Mouse (Mus musculus) heart, adult 2 months (tissue): ENCODE data around the gene Mest. TPM values are rescaled to one million over a fixed set of nuclear protein-coding genes. Genes with fewer than 3 reads are reported as not detected.

ENCODE experiments used
- DNase-seq, 2 experiments: peaks; one replicate each; pipeline ENCODE4 v3.0.0; 2021
- H3K27ac ChIP-seq: fragments of 200-600 bp; 2 replicates; pipeline ENCODE4 v1.8.1; 2022
- H3K27me3 ChIP-seq: fragments of 200-500 bp; 2 replicates; pipeline ENCODE4 v1.6.1; 2012; ENCODE audit warnings: mild to moderate bottlenecking, low read length, inconsistent platforms, mixed read lengths; ENCODE audit not compliant: control insufficient read depth, insufficient read depth
- H3K36me3 ChIP-seq: fragments of 200-500 bp; 2 replicates; pipeline ENCODE4 v1.6.1; 2012; ENCODE audit warnings: low read length, inconsistent platforms; ENCODE audit not compliant: control insufficient read depth, insufficient read depth
- H3K4me1 ChIP-seq: fragments of 200-500 bp; 2 replicates; pipeline ENCODE4 v1.6.1; 2011; ENCODE audit warnings: low read length; ENCODE audit not compliant: control insufficient read depth, insufficient read depth
- H3K4me3 ChIP-seq: fragments of 200-600 bp; 2 replicates; pipeline ENCODE4 v1.8.1; 2022
- H3K79me2 ChIP-seq: fragments of 200-500 bp; replicated peaks from 2 replicates; pipeline ENCODE4 v1.6.1; 2012; ENCODE audit warnings: mild to moderate bottlenecking, inconsistent platforms, low read length, moderate library complexity, mixed read lengths; ENCODE audit not compliant: control insufficient read depth, insufficient read depth
- H3K9ac ChIP-seq: fragments of 200-500 bp; 2 replicates; pipeline ENCODE4 v1.6.1; 2012; ENCODE audit warnings: low read depth, mild to moderate bottlenecking, control low read depth, inconsistent platforms, low read length, mixed read lengths
- CTCF ChIP-seq: fragments of 200-600 bp; IDR thresholded peaks from 2 replicates; pipeline ENCODE4 v1.8.1; 2022; ENCODE audit warnings: antibody characterized with exemption, mild to moderate bottlenecking, moderate library complexity
- EP300 ChIP-seq: fragments of 200-500 bp; IDR thresholded peaks from 2 replicates; pipeline ENCODE4 v1.6.1; 2011; ENCODE audit warnings: low read depth, low read length, control low read depth; ENCODE audit not compliant: insufficient read depth
- POLR2A ChIP-seq: fragments of 200-500 bp; IDR thresholded peaks from 2 replicates; pipeline ENCODE4 v1.6.1; 2011; ENCODE audit warnings: mild to moderate bottlenecking, low read depth, low read length, control low read depth; ENCODE audit not compliant: insufficient read depth
- WGBS: fragments of 180-500 bp; shearing (Covaris S2); methylation state at CpG from one replicate; pipeline ENCODE4 v1.1.7; 2018; 5-methylcytosine and 5-hydroxymethylcytosine counted together
- intact Hi-C: fragments of 180-260 bp; cut with DNase I; formaldehyde crosslinking; loops from one replicate; pipeline ENCODE4 v1.15.1; 2025
- microRNA-seq, 2 experiments: library from miRNA; unstranded; fragments of <30 nt; microRNA quantifications; one replicate each; pipeline ENCODE4 v1.2.0; 2021
- polyA plus RNA-seq: library from polyadenylated mRNA; depleted of rRNA; stranded (reverse); fragments of >200 nt; gene quantifications from 2 replicates; pipeline ENCODE4 v1.2.3, GENCODE M21; 2012; rRNA removed
- total RNA-seq, 2 experiments: library from RNA; stranded (reverse); gene quantifications; 2 replicates each; pipeline ENCODE4 v1.2.3; 2021

Gene Mest
- total and polyA plus RNA-seq, 3 experiments: 6.2 to 28.1 (median 8.3) TPM

DNA sequence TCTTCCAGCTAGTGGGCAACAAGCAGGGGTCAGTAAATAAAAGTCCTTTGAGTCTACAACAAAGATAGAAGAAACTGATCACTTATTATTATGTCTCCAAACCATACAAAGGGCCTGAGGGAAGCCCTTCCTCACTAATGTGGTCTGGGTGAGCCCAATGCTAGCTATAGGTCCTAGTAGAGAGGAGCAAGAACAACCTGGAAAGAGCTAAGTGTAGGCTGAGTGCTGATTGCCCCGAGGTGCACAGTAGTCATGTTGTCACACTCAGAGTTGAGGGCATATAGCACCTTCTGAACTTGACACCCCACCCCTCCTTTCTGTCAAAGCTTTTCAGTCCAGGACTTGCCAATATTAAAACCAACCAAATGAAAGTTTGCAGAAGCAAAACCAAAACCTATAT is 26.5 kb downstream of the Mest start:
- no peak for TF ChIP-seq POLR2A
- TF ChIP-seq CTCF: no peak
- TF ChIP-seq EP300: no peak
- intact Hi-C loops: no loop called here
- no peak overlapping the region for H3K4me3 ChIP-seq
- H3K36me3 ChIP-seq: peaks cover 5% of the 10 kb centered on the region
- H3K4me1 ChIP-seq: no peaks in the 10 kb centered on the region
- no peak overlapping the region for H3K27ac ChIP-seq
- H3K79me2 ChIP-seq: no peaks in the 10 kb centered on the region
- 45% methylated on average over 1 of the region's 1 CpGs for WGBS
- H3K9ac ChIP-seq: no peak overlapping the region
- no peak for DNase-seq
- no peaks in the 10 kb centered on the region for H3K27me3 ChIP-seq

DNA sequence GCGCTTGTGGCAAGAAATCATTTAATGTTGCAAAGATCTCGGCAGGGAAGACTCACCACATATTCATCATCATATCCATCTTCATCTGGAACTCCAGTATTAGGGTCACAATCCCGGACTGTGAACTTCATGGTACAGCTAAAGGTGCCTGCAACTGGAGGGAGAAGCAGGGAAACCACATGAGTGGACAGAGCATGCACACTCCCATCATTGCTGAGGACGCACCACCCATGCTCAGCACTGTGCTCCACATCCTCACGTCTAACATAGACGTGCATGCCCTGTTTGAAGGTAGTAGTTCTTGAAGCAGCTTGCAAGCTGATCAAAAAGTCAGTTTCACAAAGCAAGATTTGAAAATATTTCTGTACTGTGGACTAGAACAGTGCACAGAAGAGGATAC is 27.1 kb downstream of the Mest start:
- H3K9ac ChIP-seq: no peak overlapping the region
- no peak overlapping the region for H3K4me3 ChIP-seq
- no peaks in the 10 kb centered on the region for H3K79me2 ChIP-seq
- no peak for TF ChIP-seq CTCF
- TF ChIP-seq EP300: no peak
- no peak for TF ChIP-seq POLR2A
- intact Hi-C loops: no loop called here
- WGBS: 70% methylated on average over 6 of the region's 6 CpGs
- H3K36me3 ChIP-seq: peaks cover 5% of the 10 kb centered on the region
- no peaks in the 10 kb centered on the region for H3K27me3 ChIP-seq
- H3K4me1 ChIP-seq: no peaks in the 10 kb centered on the region
- H3K27ac ChIP-seq: no peak overlapping the region
- DNase-seq: no peak

DNA sequence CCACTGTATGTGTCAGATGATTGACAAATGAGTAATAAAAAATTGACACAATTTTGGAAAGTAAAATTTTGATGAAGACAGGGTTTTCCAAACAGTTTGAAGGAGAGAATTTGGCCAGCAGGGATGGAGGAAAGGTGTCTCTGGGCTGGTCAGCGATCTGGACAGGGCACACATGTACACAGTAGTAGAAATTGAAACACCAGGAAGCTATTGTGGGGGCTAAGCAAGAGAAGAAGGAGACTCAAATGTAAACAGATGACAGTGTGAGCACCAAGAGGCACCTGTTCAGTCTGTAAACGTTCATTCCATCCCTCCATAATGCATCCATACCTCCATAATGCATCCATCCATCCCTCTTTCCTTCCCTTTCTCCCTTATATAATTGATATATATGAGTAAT is 27.9 kb downstream of the Mest start:
- intact Hi-C loops: no loop called here
- 70% methylated on average over 2 of the region's 2 CpGs for WGBS
- no peak for TF ChIP-seq EP300
- TF ChIP-seq CTCF: no peak
- no peak for TF ChIP-seq POLR2A
- Histone ChIP-seq H3K4me1 (no peaks in the 10 kb centered on the region), H3K4me3 (no peak overlapping the region), H3K36me3 (peaks cover 5% of the 10 kb centered on the region), H3K27ac (no peak overlapping the region), H3K9ac (no peak overlapping the region), H3K27me3 (no peaks in the 10 kb centered on the region), H3K79me2 (no peaks in the 10 kb centered on the region)
- no peak for DNase-seq

Small RNA genes within 50 kb of the gene (microRNA-seq; reads per million reads assigned to microRNA genes)
- gene Mir335: 1,307 to 1,368 reads per million in 2 experiments

Other genes with a start within 250 kb of the Mest start
- gene Tmem209, start 213.8 kb upstream of the Mest start, total RNA-seq: 1 to 10 TPM; 6.3 to 7.5 TPM
- gene Tmem209, start 213.8 kb upstream of the Mest start, polyA plus RNA-seq: 15.9 and 32.9 TPM in 2 replicates
- gene Ssmem1, start 213.7 kb upstream of the Mest start, total RNA-seq: not detected
- gene Ssmem1, start 213.7 kb upstream of the Mest start, polyA plus RNA-seq: 0.16 TPM in 1 of 2 replicates, not detected in the other
- not detected for gene Cpa2, start 182.0 kb upstream of the Mest start, total RNA-seq
- 0.12 TPM in 1 of 2 replicates, not detected in the other for gene Cpa2, start 182.0 kb upstream of the Mest start, polyA plus RNA-seq
- not detected for gene Cpa4, start 155.2 kb upstream of the Mest start, total RNA-seq
- gene Cpa4, start 155.2 kb upstream of the Mest start, polyA plus RNA-seq: not detected in 2 replicates
- not detected for gene Cpa5, start 112.5 kb upstream of the Mest start, total RNA-seq
- gene Cpa5, start 112.5 kb upstream of the Mest start, polyA plus RNA-seq: not detected in 2 replicates
- under 1 TPM in 1 of 2 experiments, not detected in 1; 0.14 TPM for gene Cpa1, start 84.3 kb upstream of the Mest start, total RNA-seq
- 0.21 and 0.44 TPM in 2 replicates for gene Cpa1, start 84.3 kb upstream of the Mest start, polyA plus RNA-seq
- 1 to 10 TPM; 1.3 to 1.4 TPM for gene Cep41, start 29.8 kb upstream of the Mest start, total RNA-seq
- 1.9 and 2.3 TPM in 2 replicates for gene Cep41, start 29.8 kb upstream of the Mest start, polyA plus RNA-seq
- gene Copg2, start 173.2 kb downstream of the Mest start, total RNA-seq: 10 to 100 TPM; 35.0 to 37.1 TPM
- gene Copg2, start 173.2 kb downstream of the Mest start, polyA plus RNA-seq: 11.8 and 25.0 TPM in 2 replicates
- not detected for gene Tsga13, start 192.0 kb downstream of the Mest start, total RNA-seq
- gene Tsga13, start 192.0 kb downstream of the Mest start, polyA plus RNA-seq: not detected in 2 replicates
- under 1 TPM; 0.25 to 0.26 TPM for gene Klf14, start 235.5 kb downstream of the Mest start, total RNA-seq
- 0.06 and 0.12 TPM in 2 replicates for gene Klf14, start 235.5 kb downstream of the Mest start, polyA plus RNA-seq